Mouse (Mus musculus) CH12.LX (cell line): ENCODE measurements around the gene Mgat4e. TPM values are rescaled to one million over a fixed set of nuclear protein-coding genes. Genes with fewer than 3 reads are reported as not detected.
A peak's percentile ranks its signal among the peaks of the same experiment; 100 is the strongest.

ENCODE experiments used
- DNase-seq: peaks from one replicate; pipeline ENCODE4 v3.0.0-alpha.2; 2013; ENCODE audit errors: extremely low read depth
- H3K27ac ChIP-seq: 2 replicates; pipeline ENCODE4 v1.5.1; 2012; ENCODE audit warnings: low read depth, mild to moderate bottlenecking, control low read depth, moderate library complexity; ENCODE audit not compliant: insufficient read depth
- H3K27me3 ChIP-seq: replicated peaks from 2 replicates; pipeline ENCODE3; 2012; ENCODE audit warnings: inconsistent platforms
- H3K36me3 ChIP-seq, 2 experiments: replicated peaks in 1 of 2; 2 replicates each; pipeline versions ENCODE3 to v1.6.1; 2012; ENCODE audit warnings: inconsistent platforms in 1 of 2, low read length in 1 of 2, mild to moderate bottlenecking in 1 of 2, mixed read lengths in 1 of 2, moderate library complexity in 1 of 2; ENCODE audit not compliant: control insufficient read depth in 1 of 2, insufficient read depth in 1 of 2
- H3K4me1 ChIP-seq, 2 experiments: 2 replicates each; pipeline ENCODE4 v1.6.1; 2012; ENCODE audit warnings: inconsistent platforms in 1 of 2, moderate library complexity in 1 of 2; ENCODE audit not compliant: insufficient read depth in 2 of 2, control insufficient read depth in 1 of 2
- H3K4me2 ChIP-seq: 2 replicates; pipeline ENCODE4 v1.6.1; 2012; ENCODE audit warnings: low read depth, mild to moderate bottlenecking, control low read depth; ENCODE audit not compliant: poor library complexity, insufficient read depth, severe bottlenecking
- H3K4me3 ChIP-seq, 3 experiments: fragments of 150-350 bp in 1 of 3; sonication (generic) in 1 of 3; replicated peaks in 1 of 3; 2 replicates each; pipeline versions ENCODE3 to v1.5.1; 2011 to 2012; ENCODE audit warnings: low read depth in 2 of 3, low read length in 2 of 3, mild to moderate bottlenecking in 2 of 3, moderate library complexity in 2 of 3, control low read depth in 1 of 3, improper control_type of control experiment in 1 of 3, inconsistent platforms in 1 of 3, mixed read lengths in 1 of 3; ENCODE audit not compliant: poor library complexity in 1 of 3
- H3K79me2 ChIP-seq: replicated peaks from 2 replicates; pipeline ENCODE4 v1.6.1; 2012; ENCODE audit warnings: mild to moderate bottlenecking, moderate library complexity; ENCODE audit not compliant: control insufficient read depth, poor library complexity, insufficient read depth, severe bottlenecking; ENCODE audit errors: extremely low read depth
- H3K9ac ChIP-seq: 2 replicates; pipeline ENCODE4 v1.6.1; 2012; ENCODE audit warnings: low read depth, mild to moderate bottlenecking, control low read depth, moderate library complexity; ENCODE audit not compliant: insufficient read depth
- H3K9me3 ChIP-seq: replicated peaks from 2 replicates; pipeline ENCODE3; 2012; ENCODE audit warnings: low read length, inconsistent platforms, mixed read lengths
- BHLHE40 ChIP-seq: IDR thresholded peaks from 2 replicates; pipeline ENCODE4 v1.6.1; 2011; ENCODE audit warnings: mild to moderate bottlenecking, low read depth, low read length, improper control_type of control experiment
- CHD1 ChIP-seq: IDR thresholded peaks from 2 replicates; pipeline ENCODE4 v1.6.1; 2012; ENCODE audit warnings: low read depth, low read length, improper control_type of control experiment, inconsistent platforms
- CTCF ChIP-seq, 2 experiments: IDR thresholded peaks in 1 of 2; conservative IDR thresholded peaks in 1 of 2; 2 replicates each; pipeline ENCODE4 v1.5.1; 2011 to 2012; ENCODE audit warnings: low read depth in 2 of 2, low read length in 2 of 2, improper control_type of control experiment in 1 of 2, inconsistent platforms in 1 of 2, mild to moderate bottlenecking in 1 of 2, moderate library complexity in 1 of 2
- E2F4 ChIP-seq: IDR thresholded peaks from 2 replicates; pipeline ENCODE4 v1.6.1; 2011; ENCODE audit warnings: low read depth, low read length, improper control_type of control experiment; ENCODE audit not compliant: insufficient replicate concordance
- GABPA ChIP-seq: IDR thresholded peaks from 2 replicates; pipeline ENCODE4 v1.6.1; 2012; ENCODE audit warnings: low read depth, low read length, improper control_type of control experiment, inconsistent platforms; ENCODE audit not compliant: insufficient replicate concordance
- HCFC1 ChIP-seq: IDR thresholded peaks from 2 replicates; pipeline ENCODE4 v1.6.1; 2012; ENCODE audit warnings: low read depth, mild to moderate bottlenecking, inconsistent platforms, low read length, improper control_type of control experiment
- IRF4 ChIP-seq: IDR thresholded peaks from 2 replicates; pipeline ENCODE4 v1.6.1; 2014; ENCODE audit warnings: low read depth, mild to moderate bottlenecking, inconsistent platforms, low read length, improper control_type of control experiment
- JUN ChIP-seq: IDR thresholded peaks from 2 replicates; pipeline ENCODE4 v1.6.1; 2011; ENCODE audit warnings: low read depth, mild to moderate bottlenecking, low read length, improper control_type of control experiment, moderate library complexity; ENCODE audit not compliant: insufficient read depth
- JUND ChIP-seq: conservative IDR thresholded peaks from 2 replicates; pipeline ENCODE4 v1.6.1; 2011; ENCODE audit warnings: low read depth, low read length, improper control_type of control experiment
- MAFK ChIP-seq: IDR thresholded peaks from 2 replicates; pipeline ENCODE4 v1.6.1; 2011; ENCODE audit warnings: low read length, improper control_type of control experiment; ENCODE audit not compliant: insufficient replicate concordance
- MAX ChIP-seq: IDR thresholded peaks from 2 replicates; pipeline ENCODE4 v1.6.1; 2011; ENCODE audit warnings: low read length, improper control_type of control experiment
- MAZ ChIP-seq: IDR thresholded peaks from 2 replicates; pipeline ENCODE4 v1.6.1; 2012; ENCODE audit warnings: low read depth, mild to moderate bottlenecking, inconsistent platforms, low read length, improper control_type of control experiment, moderate library complexity
- NRF1 ChIP-seq: IDR thresholded peaks from 2 replicates; pipeline ENCODE4 v1.6.1; 2014; ENCODE audit warnings: low read depth, mild to moderate bottlenecking, inconsistent platforms, low read length, improper control_type of control experiment, moderate library complexity
- PAX5 ChIP-seq: IDR thresholded peaks from 2 replicates; pipeline ENCODE4 v1.6.1; 2012; ENCODE audit warnings: low read length, inconsistent platforms, mixed read lengths
- POLR2A ChIP-seq: IDR thresholded peaks from 2 replicates; pipeline ENCODE4 v1.6.1; 2011; ENCODE audit warnings: low read depth, mild to moderate bottlenecking, improper control_type of control experiment, low read length
- POLR2AphosphoS2 ChIP-seq: IDR thresholded peaks from 2 replicates; pipeline ENCODE4 v1.6.1; 2011; ENCODE audit warnings: low read depth, low read length, improper control_type of control experiment
- TCF12 ChIP-seq: IDR thresholded peaks from 2 replicates; pipeline ENCODE4 v1.6.1; 2014; ENCODE audit warnings: low read depth, mild to moderate bottlenecking, inconsistent platforms, low read length, improper control_type of control experiment
- UBTF ChIP-seq: IDR thresholded peaks from 2 replicates; pipeline ENCODE4 v1.6.1; 2012; ENCODE audit warnings: low read depth, mild to moderate bottlenecking, inconsistent platforms, low read length, improper control_type of control experiment, moderate library complexity
- USF1 ChIP-seq: IDR thresholded peaks from 2 replicates; pipeline ENCODE4 v1.6.1; 2014; ENCODE audit warnings: low read depth, mild to moderate bottlenecking, inconsistent platforms, low read length, improper control_type of control experiment
- dilution Hi-C: fragments of 300-500 bp; cut with MboI; formaldehyde crosslinking; loops from 2 replicates; pipeline ENCODE4 v1.14.3; 2020; ENCODE audit warnings: low sequenced_read_pairs; ENCODE audit not compliant: extremely low pct_unique_long_range_greater_than_20kb, extremely low pct_ligation_motif_present
- in situ Hi-C: fragments of 300-500 bp; cut with MboI; formaldehyde crosslinking; loops from 3 replicates; pipeline ENCODE4 v1.14.3; 2019; ENCODE audit warnings: low sequenced_read_pairs, low pct_ligation_motif_present, low pct_unique_long_range_greater_than_20kb, mixed read lengths
- polyA plus RNA-seq: library from polyadenylated mRNA; unstranded; fragments of >175 nt; gene quantifications from 2 replicates; pipeline ENCODE4 v1.2.1, GENCODE M21; 2012; ENCODE audit warnings: low read depth; ENCODE audit not compliant: insufficient read length
- total RNA-seq, 2 experiments: library from RNA; depleted of rRNA; stranded (reverse); fragments of 300-350 nt in 1 of 2; fragments of >200 nt in 1 of 2; gene quantifications; 2 replicates each; pipeline ENCODE4 v1.2.3; 2012 to 2014

Gene Mgat4e
- total and polyA plus RNA-seq, 3 experiments = 0.08 TPM; not detected in 2

DNA sequence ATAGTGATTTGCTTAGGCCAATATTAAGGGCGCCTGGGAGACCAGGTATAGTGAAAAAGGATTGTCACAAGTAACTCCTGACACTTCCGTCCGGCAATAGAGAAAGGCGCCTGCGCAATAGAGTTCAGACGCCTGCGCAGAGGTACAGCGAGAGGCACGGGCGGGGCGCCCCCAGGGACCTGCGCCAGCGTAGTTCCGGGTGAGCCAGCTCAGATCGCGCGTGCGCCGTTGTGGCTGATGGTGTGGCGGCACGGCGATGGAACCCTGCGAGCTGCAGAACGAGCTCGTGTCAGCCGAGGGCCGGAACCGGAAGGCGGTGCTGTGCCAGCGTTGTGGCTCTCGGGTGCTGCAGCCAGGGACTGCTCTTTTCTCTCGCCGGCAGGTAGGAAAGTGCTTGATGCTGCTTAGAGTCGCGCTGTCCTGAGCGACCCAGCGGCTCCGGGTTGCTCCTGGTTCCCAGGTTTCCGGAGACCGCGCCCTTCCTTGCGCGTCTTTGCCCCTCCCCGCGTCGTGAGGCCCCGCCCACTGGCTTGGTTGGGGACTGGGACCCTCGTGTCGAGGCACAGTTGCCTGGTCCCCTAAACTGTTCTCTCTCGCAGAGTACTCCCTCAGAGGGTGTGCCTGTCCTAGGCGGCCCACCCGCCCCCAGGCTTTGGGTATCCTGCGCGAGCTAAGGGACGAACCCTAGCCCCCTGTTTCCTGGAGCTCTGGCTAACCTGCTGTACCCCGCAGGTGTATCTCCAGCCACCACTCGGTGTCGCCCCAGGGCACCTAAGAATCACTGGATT is 54.9 kb downstream of the Mgat4e start, which contains the start of gene Rabif (continued):
- TF ChIP-seq MAX = peak; percentile 80
- no peak for TF ChIP-seq MAFK
- TF ChIP-seq PAX5 = no peak
- peak; percentile 86 for TF ChIP-seq MAZ
- peak; percentile 80; the same call in 1 of the 2 replicates for TF ChIP-seq POLR2AphosphoS2
- TF ChIP-seq JUND = no peak
- no peak for TF ChIP-seq JUN
- peak; percentile 93 for TF ChIP-seq BHLHE40
- TF ChIP-seq HCFC1 = peak; percentile 81
- TF ChIP-seq USF1 = no peak
- TF ChIP-seq E2F4 = no peak
- peak in 1 of 2 experiments; percentile 68; a peak in 2 of 4 replicates for TF ChIP-seq CTCF (conservative IDR thresholded peaks at IDR 0.05 in 1 of 2, IDR thresholded peaks at IDR 0.05 in 1 of 2; ENCODE audit: low read depth in 2 of 2, low read length in 2 of 2)
- TF ChIP-seq POLR2A = peak; percentile 94
- no peak for TF ChIP-seq GABPA
- peak; percentile 96 for TF ChIP-seq NRF1
- TF ChIP-seq UBTF = no peak
- TF ChIP-seq IRF4 = peak; percentile 52; the same call in 1 of the 2 replicates
- peak; percentile 75; the same call in 1 of the 2 replicates for TF ChIP-seq TCF12

GRCm38 (mm10) chr1:134493956-134494355 is 55.5 kb downstream of the Mgat4e start:
- DNase-seq = no peak
- dilution Hi-C loops = no loop called here
- Histone ChIP-seq H3K27ac (peak overlapping the region; percentile 70), H3K79me2 (peaks cover 13% of the 10 kb centered on the region), H3K4me3 (peak overlapping the region; percentile 53 to 81 (median 61)), H3K36me3 (peaks cover 11 to 49% of the 10 kb centered on the region in 2 experiments), H3K4me1 (peaks cover 4 to 21% of the 10 kb centered on the region in 2 experiments), H3K27me3 (no peaks in the 10 kb centered on the region), H3K9ac (peak overlapping the region; percentile 84), H3K4me2 (peak overlapping the region; percentile 58), H3K9me3 (no peaks in the 10 kb centered on the region)
- TF ChIP-seq POLR2A (no peak), USF1 (no peak), NRF1 (no peak), CHD1 (no peak)
- in situ Hi-C loops = no loop called here
